Mouse (Mus musculus) kidney, adult 9 months (tissue): ENCODE measurements around the gene Sytl1.

ENCODE experiments used
- DNase-seq: peaks from one replicate; pipeline ENCODE4 v3.0.0; 2022

Gene Sytl1

GRCm38 (mm10) chr4:133210788-133211390, 52.0 kb downstream of the Sytl1 start:
- no peak for DNase-seq

- no peak for DNase-seq
Observed at GRCm38 (mm10) chr4:133210023-133210787, 52.7 kb downstream of the Sytl1 start.

DNA sequence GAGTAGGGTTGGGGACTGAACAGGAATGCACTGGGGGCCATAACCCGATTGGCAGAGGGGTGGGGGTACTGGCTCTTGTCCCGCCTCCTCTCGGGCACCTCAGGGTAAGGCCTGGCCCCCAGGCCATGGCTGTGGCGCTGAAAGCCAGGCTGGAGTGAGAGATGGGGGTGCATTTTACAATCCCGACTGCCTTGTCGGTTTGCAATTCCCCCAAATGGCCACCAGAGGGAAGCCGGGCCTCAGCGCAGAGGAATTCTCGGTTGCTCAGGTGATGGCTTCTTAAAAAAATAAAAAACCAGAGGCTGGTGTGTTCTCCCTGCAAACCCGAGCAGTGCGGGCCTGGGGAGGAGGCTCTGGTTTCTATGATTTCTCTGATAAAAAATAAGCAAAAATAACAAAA, 53.5 kb downstream of the Sytl1 start:
- peak; percentile 65 for DNase-seq

- DNase-seq = no peak
Observed at GRCm38 (mm10) chr4:133204379-133204778, 58.5 kb downstream of the Sytl1 start.

DNA sequence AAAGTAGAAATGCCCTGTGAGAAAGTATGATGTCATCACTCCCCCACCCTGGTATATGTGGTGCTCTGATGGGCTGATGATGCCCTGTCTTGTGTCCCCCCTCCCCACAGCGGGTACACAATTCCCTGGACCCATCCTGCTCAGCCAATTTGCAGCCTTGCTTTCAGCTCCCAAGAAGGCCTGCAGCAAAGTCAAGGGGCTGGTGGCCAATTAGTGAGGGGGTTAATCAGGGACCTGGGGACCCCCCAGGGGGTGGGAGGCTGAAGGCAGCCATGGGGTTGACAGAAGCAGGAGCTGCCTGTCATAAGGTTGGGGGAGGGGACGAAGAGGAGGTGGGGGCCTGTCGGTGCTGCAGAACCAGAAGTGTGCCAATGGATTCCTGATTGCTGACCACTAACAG, 59.3 kb downstream of the Sytl1 start:
- no peak for DNase-seq
